Mouse (Mus musculus) natural killer cell, adult 2 months (primary cell): ENCODE measurements around the gene Tsc2.

ENCODE experiments used
- DNase-seq, 2 experiments: peaks; one replicate each; pipeline ENCODE4 v3.0.0; 2022; ENCODE audit warnings: low spot score in 2 of 2

Tsc2 gene

DNA sequence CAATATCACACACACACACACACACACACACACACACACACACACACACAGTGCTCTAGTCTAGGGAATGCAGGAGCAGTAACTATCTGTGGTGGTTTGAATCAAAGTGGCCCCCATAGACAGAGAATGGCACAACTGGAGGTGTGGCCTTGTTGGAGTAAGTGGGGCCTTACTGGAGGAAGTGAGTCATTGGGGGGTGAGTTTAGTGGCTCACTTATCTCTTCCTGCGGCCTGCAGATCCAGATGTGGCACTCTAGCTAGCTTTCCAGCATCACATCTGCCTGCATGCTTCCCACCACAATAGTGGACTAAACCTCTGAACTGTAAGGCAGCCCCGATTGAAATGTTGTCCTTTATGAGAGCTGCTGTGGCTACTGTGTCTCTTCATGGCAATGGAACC, 21.7 kb downstream of the Tsc2 start:
- DNase-seq, result no peak

DNA sequence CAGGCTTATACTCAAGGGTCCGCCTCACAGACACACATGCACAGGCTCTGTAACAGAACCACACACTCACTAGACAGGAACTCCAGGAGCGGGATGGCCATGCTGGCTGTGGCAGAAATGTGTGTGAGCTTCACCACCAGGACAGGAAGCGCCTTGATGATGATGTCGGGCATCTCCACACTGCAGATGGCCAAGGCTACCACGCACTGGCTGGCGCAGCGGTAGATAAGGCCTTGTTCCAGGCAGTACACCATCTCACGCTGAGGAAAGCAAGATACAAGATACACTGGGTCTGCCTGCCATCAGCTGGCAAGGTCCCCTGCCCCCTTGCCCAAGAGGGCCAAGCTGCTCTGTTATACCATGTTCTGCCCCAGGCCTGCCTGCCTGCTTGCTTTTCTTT, 23.6 kb downstream of the Tsc2 start:
- DNase-seq, result no peak

DNA sequence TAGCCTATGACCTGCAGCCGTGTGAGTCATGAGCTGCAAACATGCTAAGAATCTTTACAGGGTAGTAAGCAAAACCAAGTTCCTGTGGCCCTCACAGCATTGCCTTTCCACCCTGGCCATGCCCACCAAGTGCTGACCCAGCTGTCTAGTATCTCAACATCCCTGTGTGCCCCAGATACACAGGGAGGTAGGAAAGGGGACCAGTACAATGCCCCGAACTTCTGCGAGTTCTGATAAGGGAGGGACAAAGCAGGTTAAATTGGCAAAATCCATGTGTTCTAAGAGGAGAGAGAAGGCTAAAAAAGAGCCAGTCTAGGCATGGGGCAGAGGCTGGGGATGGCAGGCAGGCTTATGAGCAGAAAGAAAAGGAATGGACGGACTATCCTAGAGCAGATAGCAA, 24.1 kb downstream of the Tsc2 start:
- DNase-seq, result no peak

DNA sequence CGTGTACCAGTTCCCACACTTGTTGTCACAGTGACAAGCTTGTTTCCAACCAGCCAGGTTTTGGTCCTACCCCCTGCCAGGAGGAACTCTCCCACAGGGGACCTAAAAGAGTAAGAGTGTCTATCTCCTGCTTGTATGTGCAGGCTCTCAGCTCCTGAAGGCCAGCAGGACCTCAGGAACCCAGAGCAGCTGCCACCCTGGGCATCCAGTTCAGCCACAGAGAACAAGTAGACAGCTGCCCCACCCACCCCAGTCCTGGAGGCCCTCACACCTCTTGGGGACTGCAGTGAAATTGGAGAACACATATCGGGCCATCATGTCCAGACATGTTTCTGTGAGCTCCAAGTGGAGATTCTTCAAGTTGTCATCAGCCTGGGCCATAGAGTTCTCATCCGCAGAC, 27.9 kb downstream of the Tsc2 start:
- DNase-seq, result no peak

DNA sequence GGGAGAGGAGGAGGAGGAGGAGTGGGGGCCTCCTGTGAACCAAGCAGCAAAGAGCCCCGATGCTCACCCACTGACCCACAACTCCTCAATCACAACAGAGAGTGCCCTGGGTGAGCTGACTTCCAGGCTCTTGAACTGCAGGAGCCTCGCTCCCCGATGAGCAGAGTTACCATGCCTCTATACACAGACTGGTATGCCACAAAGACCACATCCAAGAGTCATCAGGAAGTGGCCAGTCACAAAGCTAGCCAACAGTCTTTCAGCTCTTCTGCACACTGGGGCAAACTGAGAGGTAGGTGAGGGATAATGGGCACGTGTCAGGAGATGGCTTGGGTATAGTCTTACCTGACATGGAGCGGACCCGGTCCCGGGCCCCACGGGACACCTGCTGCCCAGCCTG, 28.5 kb downstream of the Tsc2 start:
- peak; percentile 39 to 60 for DNase-seq

DNA sequence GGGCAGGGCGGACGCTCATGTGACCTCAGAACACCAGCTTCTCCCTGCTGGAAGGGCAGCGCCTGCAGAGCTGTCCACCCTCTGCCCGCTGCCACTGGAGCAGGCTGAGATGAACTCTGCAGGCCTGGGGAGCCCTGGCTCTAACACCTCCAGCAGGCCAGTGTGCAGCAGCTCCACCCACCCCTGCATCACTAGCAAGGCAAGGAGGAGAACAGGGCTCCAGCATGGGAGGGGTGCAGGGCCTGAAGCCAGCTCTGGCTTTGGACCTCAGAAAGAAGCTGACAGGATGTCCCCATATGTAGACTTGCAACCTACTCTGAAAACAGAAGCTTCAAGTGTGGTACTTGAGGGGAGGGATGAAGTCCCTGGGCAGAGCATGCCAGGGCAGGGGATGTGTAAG, 31.9 kb downstream of the Tsc2 start:
- DNase-seq, result no peak

DNA sequence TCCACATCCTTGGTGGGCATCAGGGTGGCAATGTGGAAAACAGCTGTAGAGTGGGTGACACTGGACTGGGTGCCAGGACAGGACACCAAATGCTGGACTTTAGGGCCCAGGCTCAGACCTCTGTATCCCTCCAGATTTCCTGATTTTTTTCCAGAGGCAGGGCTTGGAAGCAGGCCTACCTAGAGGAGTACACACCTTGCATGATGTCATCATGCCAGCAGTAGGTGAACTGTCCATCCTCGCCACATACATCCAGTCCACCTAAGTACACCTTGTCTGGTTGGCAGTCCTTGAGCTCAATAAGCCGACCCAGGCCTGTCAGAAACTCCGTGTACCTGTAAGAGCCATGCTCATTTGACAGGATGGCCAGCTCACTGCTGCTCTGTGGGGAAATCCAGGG, 34.4 kb downstream of the Tsc2 start:
- no peak for DNase-seq

DNA sequence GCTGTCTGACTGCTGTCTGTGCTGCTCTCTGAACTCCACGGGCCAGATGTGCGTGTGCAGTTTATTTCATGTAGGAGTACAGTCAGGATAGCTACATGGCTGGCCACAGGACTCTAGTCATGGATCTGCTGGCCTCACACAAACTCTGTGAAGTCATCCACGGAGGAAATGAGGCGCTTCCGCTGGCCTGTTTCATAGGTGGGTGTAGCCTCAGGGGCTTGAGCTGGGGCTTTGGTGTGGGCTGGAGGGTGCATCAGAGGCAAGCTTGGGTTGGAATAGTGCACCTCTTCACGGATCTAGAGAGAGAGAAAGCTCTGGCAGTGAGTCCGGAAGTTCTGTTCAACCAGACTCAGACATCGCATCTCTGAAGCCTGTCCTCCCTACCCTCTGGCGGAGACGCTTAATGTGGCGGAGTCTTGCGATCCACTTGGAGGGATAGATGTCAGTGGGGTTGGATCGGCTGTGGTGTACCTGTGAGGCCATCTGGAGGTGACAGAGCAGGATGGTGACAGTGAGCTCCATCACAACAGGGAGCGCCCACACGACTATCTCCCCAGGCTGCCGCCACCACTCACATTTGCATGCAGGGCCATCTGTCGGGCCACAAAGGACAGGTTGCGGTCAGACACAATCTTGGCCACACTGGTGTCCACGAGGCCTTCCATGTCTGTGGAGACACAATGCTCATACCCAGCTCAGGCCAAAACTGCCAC, 35.8 kb downstream of the Tsc2 start:
- no peak for DNase-seq

DNA sequence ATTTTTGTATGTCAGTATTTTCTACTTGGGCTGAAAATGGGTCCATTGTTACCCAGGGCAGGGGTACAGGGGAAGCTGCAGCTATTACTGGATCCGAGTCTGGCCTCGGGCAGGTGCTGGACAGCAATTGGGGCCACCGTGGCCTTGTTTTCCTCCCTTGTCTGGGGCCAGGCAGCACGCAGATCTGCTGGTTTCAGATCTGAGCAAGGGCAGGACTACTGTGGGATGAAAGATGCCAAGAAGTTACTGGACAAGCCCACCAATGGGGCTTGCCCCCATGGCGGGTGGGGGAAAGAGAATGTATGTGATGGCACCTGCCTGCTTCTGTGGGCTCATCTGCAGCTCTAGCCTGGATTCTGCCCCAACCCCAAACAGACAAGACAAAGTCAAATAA, 36.4 kb downstream of the Tsc2 start:
- no peak for DNase-seq

DNA sequence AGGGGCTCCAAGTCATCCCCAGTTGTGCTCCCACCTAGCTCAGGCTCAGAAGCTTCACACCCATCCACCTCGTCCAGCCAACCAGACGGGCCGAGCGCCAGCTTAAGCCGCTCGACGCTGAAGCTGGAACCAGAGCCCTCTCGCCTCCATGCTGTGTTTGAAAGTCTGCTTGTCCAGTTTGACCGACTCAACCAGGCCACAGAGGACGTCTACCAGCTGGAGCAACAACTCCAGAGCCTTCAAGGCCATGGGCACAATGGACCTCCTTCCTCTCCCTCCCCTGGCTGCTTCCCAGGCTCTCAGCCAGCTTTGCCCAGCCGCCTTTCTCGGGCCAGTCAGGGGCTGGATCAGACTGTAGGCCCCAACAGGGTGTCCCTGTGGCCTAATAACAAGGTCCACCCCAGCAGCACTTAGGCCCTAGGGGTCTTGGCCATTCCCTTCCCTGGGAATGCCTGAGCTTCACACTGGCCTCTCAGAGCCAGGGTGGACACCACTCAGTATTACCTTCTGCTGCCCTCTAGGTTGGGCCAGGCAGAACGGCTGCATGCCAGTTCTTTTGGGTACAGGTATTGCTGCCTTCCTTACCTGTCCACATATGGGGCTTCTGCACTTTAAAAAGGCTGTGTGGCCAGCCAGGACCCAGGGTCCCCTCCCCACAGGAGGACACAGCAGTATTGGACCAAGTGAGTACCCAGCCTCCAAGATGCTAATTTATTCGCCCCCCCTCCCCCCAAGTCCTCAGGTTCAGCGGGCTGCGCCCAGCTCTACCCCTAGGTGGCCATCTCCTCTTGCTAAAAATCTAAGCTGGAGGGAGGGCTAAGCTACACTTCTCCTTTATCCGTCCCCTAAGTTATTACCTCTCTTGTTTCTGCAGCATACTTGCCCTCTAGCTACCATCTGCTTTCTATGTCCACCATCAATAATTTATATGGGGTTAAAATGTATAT, 37.0 kb downstream of the Tsc2 start:
- DNase-seq, result no peak

DNA sequence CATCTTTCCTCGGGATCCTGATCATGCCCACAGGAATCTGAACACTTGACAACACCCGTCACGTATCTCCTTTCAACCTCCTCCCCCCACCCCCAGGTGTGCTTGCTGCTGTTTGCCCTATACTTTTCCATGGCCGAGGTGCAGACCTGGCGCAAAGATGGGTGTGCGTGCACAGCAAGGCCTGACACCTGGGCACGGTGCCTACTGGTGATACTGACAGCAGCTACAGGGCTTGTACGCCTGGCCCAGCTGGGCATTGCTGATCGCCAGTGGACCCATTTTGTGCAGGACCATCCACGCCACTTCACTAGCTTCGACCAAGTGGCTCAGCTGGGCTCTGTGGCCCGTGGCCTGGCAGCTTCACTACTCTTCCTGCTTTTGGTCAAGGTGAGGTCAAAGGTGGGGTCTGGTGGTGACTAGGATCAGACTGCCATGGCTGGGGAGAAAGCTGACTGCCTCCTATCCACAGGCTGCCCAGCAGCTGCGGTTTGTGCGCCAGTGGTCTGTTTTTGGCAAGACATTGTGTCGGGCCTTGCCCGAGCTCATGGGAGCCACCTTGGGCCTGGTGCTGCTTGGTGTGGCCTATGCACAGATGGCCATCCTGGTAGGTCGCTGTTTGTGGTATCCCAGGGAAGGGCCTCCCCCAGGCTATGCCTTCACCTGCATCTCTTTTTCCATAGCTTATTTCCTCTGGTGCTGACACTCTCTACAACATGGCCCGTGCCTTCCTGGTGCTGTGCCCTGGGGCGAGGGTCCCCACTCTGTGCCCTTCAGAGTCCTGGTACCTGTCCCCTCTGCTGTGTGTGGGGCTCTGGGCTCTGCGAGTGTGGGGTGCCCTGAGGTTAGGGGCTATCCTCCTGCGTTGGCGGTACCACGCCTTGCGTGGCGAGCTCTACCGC, 38.2 kb downstream of the Tsc2 start:
- no peak for DNase-seq

DNA sequence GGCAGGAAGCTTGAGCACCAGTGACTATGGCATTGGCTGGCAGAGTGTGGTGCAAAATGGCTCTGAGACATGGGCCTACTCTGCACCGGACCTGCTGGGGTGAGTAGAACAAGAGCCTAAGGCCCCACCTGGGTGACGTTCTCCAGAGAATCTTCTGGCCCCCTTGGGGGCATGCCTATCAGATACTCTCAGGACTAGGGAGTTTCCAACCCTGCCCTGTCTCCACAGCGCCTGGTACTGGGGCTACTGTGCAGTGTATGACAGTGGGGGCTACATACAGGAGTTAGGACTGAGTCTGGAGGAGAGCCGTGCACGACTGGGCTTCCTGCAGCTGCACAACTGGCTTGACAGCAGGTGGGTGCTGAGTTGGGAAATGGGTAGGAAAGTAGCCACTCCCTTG, 39.2 kb downstream of the Tsc2 start:
- no peak for DNase-seq

DNA sequence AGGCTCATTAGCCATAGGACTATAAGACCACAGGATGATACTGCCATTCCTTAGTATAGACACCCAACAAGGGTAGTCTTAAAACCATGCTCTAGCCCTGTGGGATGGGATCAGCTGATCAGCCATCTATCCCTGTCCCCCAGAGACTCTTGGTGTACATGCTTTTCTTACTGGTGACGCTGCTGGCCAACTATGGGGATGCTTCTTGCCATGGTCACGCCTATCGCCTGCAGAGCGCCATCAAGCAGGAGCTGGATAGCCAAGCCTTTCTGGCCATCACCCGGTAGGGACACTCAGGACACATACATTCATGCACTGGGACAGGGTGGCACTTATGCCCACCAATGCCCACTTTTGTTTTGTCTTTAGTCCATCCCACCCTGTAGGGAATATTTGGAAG, 40.7 kb downstream of the Tsc2 start:
- DNase-seq, result no peak

DNA sequence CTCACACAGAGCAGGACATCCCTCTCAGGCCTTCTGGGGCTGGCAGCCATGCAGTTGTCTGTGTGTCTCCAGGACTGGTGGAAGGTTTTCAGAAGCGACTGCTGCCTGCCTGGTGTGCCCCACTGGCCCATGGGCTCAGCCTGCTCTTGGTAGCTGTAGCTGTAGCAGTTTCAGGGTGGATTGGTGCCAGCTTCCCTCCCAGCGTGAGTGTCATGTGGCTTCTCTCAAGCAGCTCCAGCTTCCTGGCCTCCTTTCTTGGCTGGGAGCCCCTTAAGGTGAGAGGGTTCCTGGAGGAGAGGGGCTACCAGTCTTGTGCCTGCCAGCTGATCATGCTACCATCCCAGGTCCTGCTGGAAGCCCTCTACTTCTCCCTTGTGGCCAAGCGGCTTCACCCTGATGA, 41.5 kb downstream of the Tsc2 start:
- DNase-seq, result no peak

DNA sequence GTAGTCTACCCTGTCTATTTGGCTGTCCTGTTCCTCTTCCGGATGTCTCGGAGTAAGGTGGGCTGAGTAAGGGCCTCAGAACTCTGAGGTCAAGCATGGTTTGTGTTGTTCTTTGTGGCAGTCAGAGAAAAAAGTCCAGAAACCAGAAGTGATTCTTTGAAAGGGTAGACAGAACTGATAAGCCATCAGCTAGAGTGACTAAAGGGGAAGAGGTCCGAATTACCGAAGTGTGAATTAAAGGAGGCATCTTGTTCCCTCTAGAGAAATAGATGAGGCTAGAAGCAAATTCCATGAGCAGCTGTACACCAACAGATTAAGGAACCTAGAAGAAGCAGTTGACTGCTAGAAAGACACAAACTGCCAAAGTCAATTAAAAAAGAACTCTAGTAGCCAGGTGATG, 45.9 kb downstream of the Tsc2 start:
- no peak for DNase-seq

DNA sequence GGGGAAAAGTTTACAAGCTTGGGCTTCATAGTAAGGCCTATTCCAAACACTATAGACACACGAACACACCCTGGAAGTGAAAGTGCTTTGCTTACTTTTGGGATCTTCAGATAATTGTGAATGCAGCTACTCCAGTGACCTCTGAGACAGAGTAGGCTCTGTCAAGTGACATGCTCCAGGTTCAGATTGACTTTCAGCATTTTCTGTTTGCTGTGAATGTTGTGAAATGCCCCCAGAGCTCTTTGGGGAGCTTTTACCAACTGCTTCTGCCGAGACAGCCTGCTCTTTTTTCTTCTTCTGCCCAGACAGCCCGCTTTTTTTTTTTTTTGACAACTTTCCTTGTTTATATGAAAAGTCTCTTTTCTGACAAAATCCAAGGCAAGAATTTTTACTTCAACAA, 47.9 kb downstream of the Tsc2 start:
- no peak for DNase-seq

DNA sequence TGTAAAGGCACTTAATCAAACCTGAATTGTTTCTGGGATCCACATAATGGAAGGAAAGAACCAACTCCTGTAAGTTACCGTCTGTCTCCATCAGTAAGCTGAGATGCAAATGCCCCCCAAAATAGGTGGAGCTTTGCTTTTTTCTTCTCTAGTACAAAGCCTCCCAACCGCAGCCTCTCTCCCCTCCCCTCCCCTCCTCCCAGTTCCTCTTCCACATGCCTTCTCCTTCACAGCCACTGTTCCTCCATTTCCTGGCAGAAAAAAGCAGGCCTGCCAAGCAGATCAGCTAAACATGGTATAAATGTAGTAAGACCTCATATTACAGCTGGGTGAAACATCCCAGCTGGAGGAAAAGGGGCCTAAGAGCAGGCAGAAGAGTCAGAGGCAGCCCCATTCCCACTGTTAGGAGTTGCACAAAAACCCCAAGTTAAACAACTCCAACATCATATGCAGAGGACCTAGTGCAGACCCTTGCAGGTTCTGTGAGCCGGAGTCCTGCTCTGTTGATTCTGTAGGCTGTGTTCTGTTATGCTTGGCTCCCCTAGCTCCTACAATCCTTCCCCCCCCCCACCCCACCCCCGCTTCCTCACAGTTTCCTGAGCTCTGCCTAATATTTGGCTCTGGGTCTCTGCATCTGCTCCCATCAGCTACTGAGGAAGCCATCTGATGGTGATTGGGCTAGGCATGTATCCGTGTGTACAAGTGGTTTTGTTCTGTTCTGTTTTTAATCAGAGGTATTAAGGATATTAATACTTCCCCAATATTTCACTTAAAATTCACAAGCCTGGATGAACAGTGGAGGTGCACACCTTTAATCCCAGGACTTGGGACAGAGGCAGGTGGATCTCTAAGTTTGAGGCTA, 48.6 kb downstream of the Tsc2 start:
- DNase-seq, result no peak

DNA sequence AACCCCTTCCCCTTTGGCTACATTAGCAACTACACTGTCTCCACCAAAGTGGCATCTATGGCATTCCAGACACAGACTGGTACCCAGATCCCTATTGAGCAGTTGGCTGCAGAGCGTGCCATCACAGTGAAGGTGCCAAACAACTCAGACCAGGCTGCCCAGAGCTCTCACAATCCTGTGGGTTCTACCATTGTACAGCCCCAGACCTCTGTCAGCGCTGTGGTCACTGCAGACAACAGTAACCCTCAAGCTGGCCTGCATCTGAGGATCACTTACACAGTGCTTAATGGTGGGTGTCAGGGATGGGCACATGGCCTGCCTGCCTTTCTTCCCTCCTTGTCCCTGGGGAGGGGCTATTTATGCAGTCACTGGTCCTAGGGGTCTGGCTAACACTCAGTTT, 52.1 kb downstream of the Tsc2 start:
- no peak for DNase-seq

DNA sequence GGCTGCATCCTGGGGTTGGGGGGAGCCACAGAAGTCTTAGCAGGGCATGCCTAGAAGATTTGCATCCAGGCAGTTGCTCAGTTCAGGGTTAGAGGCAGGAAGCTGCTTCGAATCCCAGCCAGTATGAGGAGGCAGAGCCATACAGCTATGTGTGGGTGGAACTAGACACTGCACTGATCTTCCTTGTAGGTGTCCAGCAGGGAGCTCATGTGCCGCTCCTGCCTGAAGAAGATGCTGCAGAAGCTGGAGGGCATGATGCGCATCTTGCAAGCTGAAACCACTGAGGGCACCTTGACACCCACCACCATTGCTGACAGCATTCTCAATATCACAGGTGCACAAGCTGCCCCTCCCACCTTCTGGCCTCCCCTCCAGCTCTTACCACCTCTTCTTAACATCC, 52.9 kb downstream of the Tsc2 start:
- no peak for DNase-seq

DNA sequence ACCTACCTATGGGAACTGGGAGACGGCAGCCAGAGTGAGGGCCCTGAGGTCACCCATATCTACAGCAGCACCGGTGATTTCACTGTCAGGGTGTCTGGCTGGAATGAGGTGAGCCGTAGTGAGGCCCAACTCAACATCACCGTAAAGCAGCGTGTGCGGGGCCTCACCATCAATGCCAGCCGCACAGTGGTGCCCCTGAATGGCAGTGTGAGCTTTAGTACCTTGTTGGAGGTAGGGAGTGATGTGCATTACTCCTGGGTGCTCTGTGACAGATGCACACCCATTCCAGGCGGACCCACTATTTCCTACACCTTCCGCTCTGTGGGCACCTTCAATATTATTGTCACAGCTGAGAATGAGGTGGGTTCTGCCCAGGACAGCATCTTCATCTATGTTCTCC, 58.6 kb downstream of the Tsc2 start:
- no peak for DNase-seq

DNA sequence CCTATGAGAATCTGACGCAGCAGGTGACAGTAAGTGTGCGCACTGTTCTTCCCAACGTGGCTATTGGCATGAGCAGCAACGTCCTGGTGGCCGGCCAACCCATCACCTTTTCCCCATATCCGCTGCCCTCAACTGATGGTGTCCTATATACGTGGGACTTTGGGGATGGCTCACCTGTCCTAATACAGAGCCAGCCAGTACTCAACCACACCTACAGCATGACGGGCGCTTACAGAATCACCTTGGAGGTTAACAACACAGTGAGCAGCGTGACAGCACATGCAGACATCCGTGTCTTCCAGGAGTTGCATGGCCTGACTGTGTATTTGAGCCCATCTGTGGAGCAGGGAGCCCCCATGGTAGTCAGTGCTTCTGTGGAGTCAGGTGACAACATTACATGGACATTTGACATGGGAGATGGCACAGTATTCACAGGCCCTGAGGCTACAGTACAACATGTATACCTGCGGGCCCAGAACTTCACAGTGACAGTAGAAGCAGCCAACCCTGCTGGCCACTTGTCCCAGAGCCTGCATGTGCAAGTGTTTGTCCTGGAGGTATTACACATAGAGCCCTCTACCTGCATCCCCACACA, 59.7 kb downstream of the Tsc2 start:
- DNase-seq, result no peak
